Mouse (Mus musculus): ENCODE results near the gene Sh3bp1. TPM values are rescaled to one million over a fixed set of nuclear protein-coding genes. Genes with fewer than 3 reads are reported as not detected.

Sh3bp1 gene
- total RNA-seq, 2 experiments from 2014 or later: 8.7 to 9.4 TPM

Small RNA genes lying within 50 kb of the gene (microRNA-seq; reads per million reads assigned to microRNA genes)
- 1.7 reads per million for gene Mir6955

Other genes with a start within 250 kb of the Sh3bp1 start
- 100 to 1,000 TPM in 1 of 2 experiments, 10 to 100 TPM in 1; 92.2 to 116 TPM for gene Elfn2, start 181.0 kb upstream of the Sh3bp1 start, total RNA-seq (2021)
- 1 to 10 TPM; 6.7 to 7.6 TPM for gene Mfng, start 126.3 kb upstream of the Sh3bp1 start, total RNA-seq (2021)
- gene Card10, start 96.7 kb upstream of the Sh3bp1 start, total RNA-seq (2021): 1 to 10 TPM; 4.3 to 5.1 TPM
- gene Cdc42ep1, start 57.1 kb upstream of the Sh3bp1 start, total RNA-seq (2021): 1 to 10 TPM; 6.2 to 8.4 TPM
- not detected for gene Lgals2, start 44.2 kb upstream of the Sh3bp1 start, total RNA-seq (2021)
- 10 to 100 TPM; 54.7 to 57.6 TPM for gene Gga1, start 22.6 kb upstream of the Sh3bp1 start, total RNA-seq (2021)
- not detected for gene Gm49510, start 101 bp upstream of the Sh3bp1 start, total RNA-seq (2021)
- 100 to 1,000 TPM; 146 to 158 TPM for gene Pdxp, start 14.2 kb downstream of the Sh3bp1 start, total RNA-seq (2021)
- 10 to 100 TPM; 24.1 to 25.3 TPM for gene Lgals1, start 27.0 kb downstream of the Sh3bp1 start, total RNA-seq (2021)
- gene Nol12, start 35.2 kb downstream of the Sh3bp1 start, total RNA-seq (2021): 10 to 100 TPM; 40.9 to 41.4 TPM
- 10 to 100 TPM; 31.7 to 37.6 TPM for gene Triobp, start 48.0 kb downstream of the Sh3bp1 start, total RNA-seq (2021)
- 10 to 100 TPM; 73.4 to 81.3 TPM for gene H1f0, start 128.7 kb downstream of the Sh3bp1 start, total RNA-seq (2021)
- gene Galr3, start 142.1 kb downstream of the Sh3bp1 start, total RNA-seq (2021): under 1 TPM; 0.36 to 0.45 TPM
- gene Ankrd54, start 163.1 kb downstream of the Sh3bp1 start, total RNA-seq (2021): 10 to 100 TPM; 17.9 to 20.1 TPM
- 100 to 1,000 TPM in 1 of 2 experiments, 10 to 100 TPM in 1; 95.5 to 100 TPM for gene Eif3l, start 175.4 kb downstream of the Sh3bp1 start, total RNA-seq (2021)
- 10 to 100 TPM; 31.4 to 34.0 TPM for gene Micall1, start 209.1 kb downstream of the Sh3bp1 start, total RNA-seq (2021)
- 100 to 1,000 TPM; 123 to 124 TPM for gene Polr2f, start 241.2 kb downstream of the Sh3bp1 start, total RNA-seq (2021)
- gene 1700088E04Rik, start 241.5 kb downstream of the Sh3bp1 start, total RNA-seq (2021): 10 to 100 TPM; 12.2 to 16.5 TPM

All from left cerebral cortex, postnatal 10 days (tissue).